Mouse (Mus musculus): ENCODE data around the gene Tfeb. TPM values are rescaled to one million over a fixed set of nuclear protein-coding genes. Genes with fewer than 3 reads are reported as not detected.
A peak's percentile ranks its signal among the peaks of the same experiment; 100 is the strongest.

Tfeb gene
- total RNA-seq, 2 experiments from 2014 or later, result 5.0 to 5.7 TPM

- intact Hi-C loops (cut with DNase I), result no loop called here
- DNase-seq, result no peak
Measured at GRCm38 (mm10) chr17:47818038-47818725, 81.4 kb downstream of the Tfeb start.

- intact Hi-C loops (cut with DNase I), result no loop called here
- DNase-seq, result no peak
Measured at GRCm38 (mm10) chr17:47821339-47821738, 84.5 kb downstream of the Tfeb start.

- intact Hi-C loops (cut with DNase I), result no loop called here
- DNase-seq, result peak; percentile 22
Measured at GRCm38 (mm10) chr17:47831161-47831560, 94.3 kb downstream of the Tfeb start.

GRCm38 (mm10) chr17:47831772-47832171, 94.9 kb downstream of the Tfeb start:
- DNase-seq, result no peak
- intact Hi-C loops (cut with DNase I), result no loop called here

GRCm38 (mm10) chr17:47832501-47833028, 95.7 kb downstream of the Tfeb start:
- DNase-seq, result no peak
- intact Hi-C loops (cut with DNase I), result no loop called here

- DNase-seq, result peak; percentile 63
- intact Hi-C loops (cut with DNase I), result no loop called here
Measured at GRCm38 (mm10) chr17:47833029-47833627, 96.3 kb downstream of the Tfeb start.

- intact Hi-C loops (cut with DNase I), result no loop called here
- DNase-seq, result no peak
Measured at GRCm38 (mm10) chr17:47833628-47834481, 97.0 kb downstream of the Tfeb start.

GRCm38 (mm10) chr17:47834482-47834767, 97.6 kb downstream of the Tfeb start, which contains the start of gene Mdfi:
Mdfi (minus strand) TSS chr17:47834691.
- DNase-seq, result no peak
- intact Hi-C loops (cut with DNase I), result no loop called here

GRCm38 (mm10) chr17:47837808-47838207, 101.0 kb downstream of the Tfeb start:
- DNase-seq, result no peak
- intact Hi-C loops (cut with DNase I), result no loop called here

GRCm38 (mm10) chr17:47841521-47841920, 104.7 kb downstream of the Tfeb start:
- no peak for DNase-seq
- intact Hi-C loops (cut with DNase I), result no loop called here

Other genes starting within 250 kb of the Tfeb start
- gene Taf8, start 234.7 kb upstream of the Tfeb start, total RNA-seq (2021), result 10 to 100 TPM; 12.7 to 15.5 TPM
- gene Ccnd3, start 232.0 kb upstream of the Tfeb start, total RNA-seq (2021), result 10 to 100 TPM; 30.1 to 36.2 TPM
- 10 to 100 TPM; 28.6 TPM for gene Bysl, start 125.5 kb upstream of the Tfeb start, total RNA-seq (2021)
- gene Med20, start 125.4 kb upstream of the Tfeb start, total RNA-seq (2021), result 10 to 100 TPM; 29.2 to 30.3 TPM
- gene Gm20517, start 125.4 kb upstream of the Tfeb start, total RNA-seq (2021), result 1 to 10 TPM; 4.8 to 6.6 TPM
- gene Usp49, start 106.3 kb upstream of the Tfeb start, total RNA-seq (2021), result 10 to 100 TPM; 23.3 to 26.2 TPM
- 100 to 1,000 TPM; 179 to 192 TPM for gene Tomm6, start 48.6 kb upstream of the Tfeb start, total RNA-seq (2021)
- gene Frs3, start 48.0 kb upstream of the Tfeb start, total RNA-seq (2021), result 10 to 100 TPM; 32.4 to 35.4 TPM
- gene Gm21981, start 42.6 kb upstream of the Tfeb start, total RNA-seq (2021), result 1 to 10 TPM; 3.6 to 7.4 TPM
- 1 to 10 TPM; 2.4 to 6.8 TPM for gene Prickle4, start 42.3 kb upstream of the Tfeb start, total RNA-seq (2021)
- not detected for gene Pgc, start 10.2 kb upstream of the Tfeb start, total RNA-seq (2021)
- 1 to 10 TPM; 2.5 to 3.7 TPM for gene Mdfi, start 97.7 kb downstream of the Tfeb start, total RNA-seq (2021)
- 10 to 100 TPM; 78.3 to 89.0 TPM for gene Foxp4, start 187.6 kb downstream of the Tfeb start, total RNA-seq (2021)